Mouse (Mus musculus): Measurements from ENCODE around the gene Smpdl3a.

Gene Smpdl3a

GRCm38 (mm10) chr10:57822473-57822872, 28.3 kb downstream of the Smpdl3a start:
- no peak for DNase-seq

- no peak for DNase-seq
Observed at GRCm38 (mm10) chr10:57828649-57829048, 34.5 kb downstream of the Smpdl3a start.

GRCm38 (mm10) chr10:57829621-57830020, 35.5 kb downstream of the Smpdl3a start:
- no peak for DNase-seq

GRCm38 (mm10) chr10:57835094-57835493, 41.0 kb downstream of the Smpdl3a start:
- DNase-seq: no peak

- DNase-seq: no peak
Observed at GRCm38 (mm10) chr10:57835982-57836381, 41.8 kb downstream of the Smpdl3a start.

- peak; percentile 37 for DNase-seq
Observed at GRCm38 (mm10) chr10:57841638-57842509, 47.7 kb downstream of the Smpdl3a start.

- peak; percentile 27 for DNase-seq
Observed at GRCm38 (mm10) chr10:57847916-57848682, 54.0 kb downstream of the Smpdl3a start.

Measured in thymus, postnatal 14 days (tissue).